Mouse (Mus musculus) cerebellum, postnatal 14 days (tissue): ENCODE data around the gene Dvl2.
"Not testable (repeated sequence)": the region's sequence is repeated elsewhere in the genome, so short reads cannot be mapped to it uniquely, and the experiment has no call there.

ENCODE experiments used
- DNase-seq, 2 experiments: peaks; one replicate each; pipeline ENCODE4 v3.0.0; 2021; ENCODE audit warnings: mixed read lengths in 2 of 2

Gene Dvl2

DNA sequence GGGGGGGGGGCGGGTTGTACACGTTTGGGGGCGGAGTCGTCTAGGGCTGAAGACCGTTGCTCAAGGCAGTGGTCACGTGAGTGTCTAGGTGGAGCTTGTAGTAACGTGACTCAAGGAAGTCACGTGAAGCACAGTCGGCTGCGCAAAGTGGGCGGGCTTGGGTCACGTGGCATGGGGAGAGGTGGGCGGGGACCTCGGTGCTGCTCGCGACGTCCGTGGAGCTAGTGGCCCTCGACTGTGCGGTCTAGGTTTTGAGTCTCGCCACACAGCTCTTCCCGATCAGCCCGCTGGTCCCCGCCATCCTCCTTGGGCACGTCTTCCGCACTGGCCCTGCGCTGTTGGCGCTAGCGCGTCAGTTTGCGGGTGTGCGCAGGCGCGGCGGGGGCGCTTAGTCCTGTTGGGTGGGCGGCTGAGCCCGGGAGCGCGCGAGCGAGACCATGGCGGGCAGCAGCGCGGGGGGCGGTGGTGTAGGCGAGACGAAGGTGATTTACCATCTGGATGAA is at the start of gene Dvl2:
Dvl2 (plus strand) TSS at position 200 of the 503 bp plus-strand sequence.
- DNase-seq, result peak; percentile 91 to 94

DNA sequence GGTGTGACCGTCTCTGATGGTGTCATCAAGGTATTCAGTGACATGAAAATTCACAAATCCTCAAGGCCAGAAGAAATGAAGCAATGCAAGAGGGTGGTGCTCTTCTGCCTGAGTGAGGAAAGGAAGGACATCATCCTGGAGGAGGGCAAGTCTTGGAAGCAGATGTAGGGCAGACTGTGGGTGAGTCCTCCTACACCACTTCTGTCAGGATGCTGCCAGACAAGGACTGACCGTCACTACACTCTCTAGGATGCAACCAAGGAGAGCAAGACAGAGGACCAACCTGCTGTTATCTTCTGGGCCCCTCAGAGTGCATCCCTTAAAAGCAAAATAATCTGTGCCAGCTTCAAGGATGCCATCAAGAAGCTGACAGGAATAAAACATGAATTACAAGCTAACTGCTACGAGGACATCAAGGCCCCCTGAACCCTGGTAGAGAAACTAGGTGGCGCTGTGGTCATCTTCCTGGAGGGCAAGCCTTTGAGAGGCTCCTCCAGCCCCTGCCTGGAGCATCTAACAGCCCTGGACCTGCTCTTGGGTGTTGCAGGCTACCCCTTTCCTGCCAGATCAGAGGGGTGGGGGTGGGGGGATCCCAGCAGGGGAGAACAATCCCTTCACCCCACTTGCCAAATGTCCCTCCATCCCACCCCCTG is 49.5 kb upstream of the Dvl2 start:
- peak in 1 of 2 experiments; percentile 48 for DNase-seq

DNA sequence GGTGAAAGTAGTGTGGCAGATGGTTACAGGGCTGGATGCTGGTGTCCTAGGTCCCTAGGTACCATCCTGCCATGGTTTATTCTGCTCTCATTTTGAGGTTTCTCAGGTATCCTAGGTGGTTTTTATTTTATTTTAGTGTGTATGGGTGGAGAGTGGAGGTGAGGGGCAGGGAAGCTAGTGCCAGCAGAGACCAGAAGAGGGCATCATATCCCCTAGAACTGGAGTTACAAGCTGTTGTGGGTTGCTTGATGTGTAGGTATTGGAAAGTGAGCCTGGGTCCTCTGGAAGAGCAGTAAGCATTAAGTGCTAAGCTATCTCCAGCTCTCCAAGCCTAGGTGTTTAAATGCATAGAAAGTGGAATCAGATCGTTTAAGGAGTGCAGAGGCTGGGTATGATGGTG is 48.1 kb upstream of the Dvl2 start:
- no peak for DNase-seq

DNA sequence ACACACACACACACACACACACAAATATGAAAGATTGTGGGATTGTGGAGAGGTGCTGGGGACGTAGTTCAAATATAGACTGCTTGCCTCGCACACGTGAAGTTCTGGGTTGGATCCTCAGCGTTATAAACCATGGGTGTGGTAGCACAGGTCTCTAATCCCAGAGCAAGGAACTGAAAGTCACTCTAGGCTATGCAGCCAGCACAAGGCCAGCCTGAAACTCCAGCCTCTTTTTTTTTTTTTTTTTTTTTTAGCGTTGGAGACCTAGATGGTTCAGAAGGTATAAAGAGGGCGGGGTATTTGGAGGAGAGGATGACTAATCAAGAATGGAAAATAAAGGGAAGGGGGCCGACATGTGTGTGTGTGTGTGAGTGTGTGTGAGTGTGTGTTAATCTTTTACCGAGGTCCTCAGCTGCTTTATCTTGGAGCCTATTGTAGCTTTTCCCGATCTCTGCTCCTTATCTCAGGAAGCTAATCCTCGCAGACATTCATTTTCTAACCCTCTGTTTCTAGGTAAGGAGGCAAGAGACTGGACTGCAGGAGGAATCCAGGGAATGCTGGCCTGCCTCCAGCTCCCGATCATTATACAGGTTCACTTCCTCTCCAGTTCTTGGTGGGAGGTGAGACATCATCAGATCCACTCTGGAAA is 47.0 kb upstream of the Dvl2 start:
- DNase-seq, result no peak

DNA sequence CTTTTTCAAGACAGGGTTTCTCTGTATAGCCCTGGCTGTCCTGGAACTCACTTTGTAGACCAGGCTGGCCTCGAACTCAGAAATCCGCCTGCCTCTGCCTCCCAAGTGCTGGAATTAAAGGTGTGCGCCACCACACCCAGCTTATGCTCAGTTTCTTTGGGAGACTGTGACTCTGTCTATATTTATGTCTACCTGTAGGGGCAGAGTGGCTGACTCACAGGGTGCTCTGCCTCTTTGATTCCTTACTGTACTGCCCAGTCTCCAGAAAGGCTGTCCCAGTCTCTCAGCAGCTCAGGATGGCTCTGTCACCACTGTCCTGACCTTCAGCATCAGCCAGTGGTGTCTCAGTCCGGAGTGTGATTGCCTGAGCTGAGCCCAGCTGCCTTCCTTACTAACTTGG is 44.8 kb upstream of the Dvl2 start:
- not testable (repeated sequence) for DNase-seq

DNA sequence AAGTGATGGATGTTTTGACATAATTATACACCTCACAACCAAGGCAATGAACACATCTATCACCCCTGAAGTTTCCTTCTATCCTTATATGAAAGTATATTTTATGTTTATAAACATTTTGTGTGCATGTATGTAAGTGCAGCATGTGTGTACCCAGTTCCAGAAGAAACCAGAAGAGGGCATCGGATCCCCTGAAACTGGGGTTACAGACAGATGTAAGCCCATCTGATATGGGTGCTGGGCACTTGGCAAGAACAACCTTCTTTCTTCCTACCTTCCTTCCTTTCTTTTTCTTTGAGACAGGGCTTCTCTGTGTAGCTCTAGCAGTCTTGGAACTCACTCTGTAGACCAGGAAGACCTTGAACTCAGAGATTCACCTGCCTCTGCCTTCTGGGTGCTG is 44.2 kb upstream of the Dvl2 start:
- DNase-seq, result no peak

DNA sequence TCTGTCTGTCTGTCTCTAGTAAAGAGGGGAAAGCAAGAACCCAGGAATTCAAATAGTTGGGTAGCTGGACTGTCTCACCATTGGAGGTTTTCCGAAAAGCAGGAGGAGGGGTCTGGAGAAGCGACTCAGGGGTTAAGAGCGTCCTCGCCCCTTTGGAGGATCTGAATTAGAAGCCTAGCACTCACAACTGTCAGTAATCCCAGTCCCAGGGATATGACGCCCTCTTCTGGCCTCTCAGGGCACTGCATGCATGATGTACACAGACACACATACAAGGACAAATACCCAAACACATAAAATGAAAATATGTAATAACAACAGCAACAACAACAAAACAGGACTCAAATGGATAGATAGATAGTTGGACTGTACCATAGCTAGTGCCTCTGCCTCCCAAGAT is 39.8 kb upstream of the Dvl2 start:
- peak in 1 of 2 experiments; percentile 63 for DNase-seq

DNA sequence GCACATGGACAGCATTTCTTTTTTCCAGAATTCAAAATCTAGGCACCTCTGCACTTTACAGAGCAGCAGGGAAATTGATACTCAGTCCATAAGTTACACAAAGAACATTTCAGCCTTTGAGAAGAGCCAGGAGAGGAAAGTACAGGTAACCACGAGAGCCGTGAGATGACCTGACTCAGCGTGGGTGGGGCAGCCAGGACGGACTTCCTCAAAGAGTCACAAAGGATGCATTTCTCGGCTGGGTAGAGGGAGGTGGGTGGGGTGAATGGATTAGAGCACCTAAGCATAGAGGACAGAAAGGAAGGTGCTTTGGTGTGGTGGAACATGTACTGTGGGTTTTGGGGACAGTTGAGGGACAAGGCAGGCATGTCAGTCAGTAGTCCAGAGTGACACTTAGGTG is 38.6 kb upstream of the Dvl2 start:
- DNase-seq, result no peak

DNA sequence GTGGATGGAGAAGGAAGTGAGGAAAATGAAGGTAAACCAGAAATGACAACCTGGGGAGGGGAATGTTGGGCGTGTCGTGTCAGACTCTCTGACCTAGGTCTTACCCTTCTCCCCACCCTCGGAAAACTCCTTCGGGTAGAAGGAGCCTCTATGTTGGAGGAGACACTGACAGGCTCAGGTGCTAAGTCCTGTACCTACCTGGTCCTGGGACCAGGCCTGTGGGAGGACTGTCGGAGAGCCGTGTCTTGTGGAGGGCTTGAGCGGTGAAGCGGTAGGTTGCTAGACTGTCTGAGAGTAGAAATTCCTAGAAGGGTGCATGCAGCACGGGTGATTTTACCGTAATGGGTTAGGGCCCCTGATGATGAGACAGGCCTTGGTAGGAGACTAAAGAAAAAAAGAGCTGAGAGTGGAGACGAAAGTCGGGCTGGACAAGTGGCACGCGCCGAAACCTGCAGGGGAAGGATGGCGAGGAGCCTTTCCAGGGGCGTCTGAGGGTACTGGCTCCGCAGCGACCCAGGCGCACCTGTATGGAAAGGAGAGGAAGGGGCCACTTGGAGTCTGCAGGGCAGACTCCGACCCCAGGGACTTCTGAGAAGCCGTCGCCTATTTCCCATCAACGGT is 35.6 kb upstream of the Dvl2 start, which contains the start of gene Cldn7:
Cldn7 (plus strand) TSS at position 130 of the 621 bp plus-strand sequence.
- DNase-seq, result no peak

DNA sequence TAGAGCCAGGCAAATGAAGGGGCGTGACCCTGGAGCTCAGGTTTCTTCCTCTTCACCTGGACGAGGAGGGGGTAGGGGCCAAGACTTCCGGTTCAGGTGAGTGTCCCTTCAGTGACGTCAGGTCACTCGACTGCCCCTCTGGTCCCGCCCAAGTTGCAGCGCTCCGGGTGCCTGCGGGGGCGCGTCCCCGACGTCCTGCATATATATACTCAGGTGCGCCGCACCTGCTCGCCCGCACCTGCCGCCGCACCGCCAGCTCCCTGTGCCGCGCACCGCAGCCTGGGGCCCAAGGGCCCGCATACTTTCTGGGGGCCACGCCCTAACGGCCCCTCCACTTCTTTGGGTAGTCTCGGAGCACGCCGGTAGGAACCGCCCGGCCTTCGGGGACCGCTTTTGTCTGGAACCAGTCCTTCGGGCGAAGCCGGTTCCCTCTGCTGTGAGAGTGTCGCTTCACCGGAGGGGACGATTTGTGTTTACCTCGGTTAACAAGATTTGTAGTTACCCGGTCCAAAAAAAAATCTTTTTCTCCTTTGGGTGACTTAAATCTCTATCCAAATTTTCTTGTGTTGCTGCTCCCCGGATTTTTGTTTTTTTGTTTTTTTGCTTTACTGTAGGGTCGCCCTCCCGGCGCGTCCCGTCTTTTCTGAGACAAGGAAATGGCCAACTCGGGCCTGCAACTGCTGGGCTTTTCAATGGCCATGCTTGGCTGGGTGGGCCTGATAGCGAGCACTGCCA is 35.0 kb upstream of the Dvl2 start:
- no peak for DNase-seq

DNA sequence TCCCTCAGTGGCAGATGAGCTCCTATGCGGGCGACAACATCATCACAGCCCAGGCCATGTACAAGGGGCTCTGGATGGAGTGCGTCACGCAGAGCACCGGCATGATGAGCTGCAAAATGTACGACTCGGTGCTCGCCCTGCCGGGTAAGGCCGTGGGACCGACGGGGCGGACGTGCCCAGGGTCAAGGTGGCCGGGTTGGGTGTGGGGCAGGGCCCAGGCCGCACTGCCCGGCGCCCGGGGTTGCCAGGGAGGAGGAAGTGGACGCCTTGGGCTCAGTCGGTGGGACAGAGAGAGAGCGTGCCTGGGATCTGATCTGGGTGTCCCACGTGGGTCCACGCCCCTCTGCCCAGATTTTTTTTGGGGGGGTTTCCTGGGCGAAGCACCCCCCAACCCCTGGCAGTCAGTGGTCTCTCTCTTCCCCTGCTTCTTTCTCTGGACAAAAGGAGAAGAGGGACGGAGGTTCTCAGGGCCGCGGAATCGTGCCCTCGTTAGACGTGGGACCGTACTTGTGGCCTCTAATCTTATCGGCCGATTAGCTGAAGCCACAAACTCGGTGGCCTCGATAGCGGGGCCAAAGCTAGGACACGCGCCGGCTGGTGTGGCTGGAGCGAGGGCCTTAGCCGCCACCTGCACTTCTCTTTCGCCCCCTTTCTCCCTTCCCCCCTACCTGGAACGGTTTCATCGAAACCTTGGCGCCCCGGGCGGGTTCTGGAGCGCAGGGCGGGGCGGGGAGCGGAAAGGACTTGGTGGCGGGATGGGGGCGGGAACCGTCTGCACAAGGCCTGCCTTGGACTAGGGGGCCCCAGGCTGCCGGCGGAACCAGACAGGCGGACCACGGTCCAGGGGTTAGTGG is 34.2 kb upstream of the Dvl2 start:
- DNase-seq, result peak in 1 of 2 experiments; percentile 38

DNA sequence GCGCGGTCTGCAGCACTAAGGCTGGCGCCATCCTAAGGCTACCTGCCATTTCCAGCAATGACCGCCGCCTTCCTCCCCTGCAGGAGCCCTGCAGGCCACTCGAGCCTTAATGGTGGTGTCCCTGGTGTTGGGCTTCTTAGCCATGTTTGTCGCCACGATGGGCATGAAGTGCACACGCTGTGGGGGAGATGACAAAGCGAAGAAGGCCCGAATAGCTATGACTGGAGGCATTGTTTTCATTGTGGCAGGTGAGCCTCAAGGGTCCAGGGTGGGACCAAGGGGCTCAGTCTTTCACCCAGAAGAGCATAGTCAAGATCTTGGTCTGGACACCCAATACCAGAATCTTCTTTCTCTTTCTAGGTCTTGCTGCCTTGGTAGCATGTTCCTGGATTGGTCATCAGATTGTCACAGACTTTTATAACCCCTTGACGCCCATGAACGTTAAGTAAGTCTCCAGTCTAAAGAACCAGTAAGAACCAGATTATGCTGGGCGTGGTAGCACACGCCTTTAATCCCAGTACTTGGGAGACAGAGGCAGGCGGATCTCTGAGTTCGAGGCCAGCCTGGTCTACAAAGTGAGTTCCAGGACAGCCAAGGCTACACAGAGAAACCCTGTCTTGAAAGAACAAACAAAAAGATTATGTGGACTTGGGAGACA is 33.4 kb upstream of the Dvl2 start:
- no peak for DNase-seq

DNA sequence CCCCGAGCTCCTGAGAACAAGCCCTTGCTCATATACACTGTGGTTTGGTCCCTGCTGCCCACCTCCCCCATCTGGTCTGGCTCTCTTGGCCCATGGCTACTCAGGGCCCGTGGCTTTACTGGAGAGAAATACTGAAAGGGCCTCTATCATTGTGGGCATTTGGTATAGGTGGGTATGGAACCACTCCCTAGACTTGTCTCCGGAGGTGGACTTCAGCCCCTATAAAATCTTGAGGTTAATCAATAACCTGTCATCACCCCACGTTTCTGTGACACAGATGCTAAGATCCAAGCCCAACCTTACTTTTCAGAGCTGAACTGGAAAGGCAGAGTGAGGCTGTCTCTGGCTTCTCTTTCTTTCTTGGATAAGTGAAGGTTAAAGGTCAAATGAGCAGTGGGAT is 31.6 kb upstream of the Dvl2 start:
- DNase-seq, result no peak

DNA sequence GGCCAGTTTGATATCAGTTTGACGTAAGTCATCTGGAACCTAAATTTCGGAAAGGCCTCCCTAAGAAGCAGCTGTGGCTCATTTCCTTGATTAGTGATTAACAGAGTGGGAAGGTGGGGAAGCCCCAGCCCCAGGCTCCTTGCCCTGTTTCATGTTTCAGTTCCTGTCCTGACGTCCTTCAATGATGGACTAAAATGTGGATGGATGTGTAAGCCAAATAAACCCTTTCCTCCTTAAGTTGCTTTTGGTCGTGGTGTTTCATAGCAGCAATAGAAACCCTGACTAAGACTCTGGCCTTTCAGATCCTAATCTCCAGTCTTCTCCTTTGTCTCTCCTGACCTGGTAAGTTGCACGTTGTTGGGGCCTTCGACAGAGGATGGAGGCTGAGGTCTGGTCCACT is 30.2 kb upstream of the Dvl2 start:
- DNase-seq, result no peak

DNA sequence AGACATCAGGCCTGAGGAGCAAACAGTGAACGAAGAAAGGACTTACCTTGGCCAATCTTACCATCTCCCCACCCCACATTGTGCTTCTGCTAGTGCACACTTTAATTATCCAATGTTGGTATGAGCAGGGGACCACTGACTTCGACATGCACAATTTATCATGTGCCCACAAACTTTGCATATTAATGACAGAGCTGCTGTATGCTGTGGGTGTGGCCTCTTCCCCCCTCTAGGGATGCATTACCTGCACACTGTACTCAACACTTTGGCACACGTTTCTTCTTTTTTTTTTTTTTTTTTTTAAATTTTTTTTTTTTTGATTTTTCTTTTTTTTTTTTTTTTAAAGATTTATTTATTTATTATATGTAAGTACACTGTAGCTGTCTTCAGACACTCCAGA is 29.6 kb upstream of the Dvl2 start:
- no peak for DNase-seq

DNA sequence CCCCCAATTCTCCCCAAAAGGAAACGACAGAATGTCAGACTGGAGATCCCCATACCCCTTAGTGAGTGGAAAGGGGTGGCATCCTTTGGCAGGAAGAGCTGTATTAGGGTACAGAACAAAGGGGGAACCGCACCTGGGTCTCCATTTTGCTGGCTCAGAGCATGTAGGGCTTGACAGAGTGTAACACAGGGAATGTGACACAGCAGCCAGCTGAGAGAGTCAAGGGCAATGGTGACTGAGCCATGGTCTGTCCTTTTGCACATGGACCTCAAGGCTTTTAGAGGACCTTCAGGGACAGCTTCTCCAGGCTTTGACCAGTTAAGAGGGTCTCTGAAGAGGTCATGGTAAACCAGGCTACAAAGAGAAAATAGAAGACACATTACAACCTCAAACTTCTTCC is 25.5 kb upstream of the Dvl2 start:
- DNase-seq, result no peak

DNA sequence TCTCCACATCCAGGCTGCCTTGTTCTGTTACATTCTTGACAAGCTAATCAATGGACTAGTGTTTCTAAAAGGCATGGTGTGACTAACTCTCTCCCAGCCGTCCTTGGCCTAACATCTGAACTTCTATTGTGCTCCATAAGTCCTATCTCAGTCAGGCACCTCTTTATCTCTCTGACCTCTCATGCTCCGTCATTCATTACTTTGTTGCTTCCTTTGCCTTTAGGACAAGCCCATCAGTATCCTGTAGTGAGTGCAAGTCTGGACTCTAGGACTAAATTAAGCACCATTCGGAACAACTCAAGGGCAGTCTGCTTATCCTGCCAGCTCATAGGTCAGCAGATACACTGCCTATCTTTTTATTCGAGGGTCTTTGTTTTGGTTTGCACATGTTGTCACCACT is 24.1 kb upstream of the Dvl2 start:
- no peak for DNase-seq

DNA sequence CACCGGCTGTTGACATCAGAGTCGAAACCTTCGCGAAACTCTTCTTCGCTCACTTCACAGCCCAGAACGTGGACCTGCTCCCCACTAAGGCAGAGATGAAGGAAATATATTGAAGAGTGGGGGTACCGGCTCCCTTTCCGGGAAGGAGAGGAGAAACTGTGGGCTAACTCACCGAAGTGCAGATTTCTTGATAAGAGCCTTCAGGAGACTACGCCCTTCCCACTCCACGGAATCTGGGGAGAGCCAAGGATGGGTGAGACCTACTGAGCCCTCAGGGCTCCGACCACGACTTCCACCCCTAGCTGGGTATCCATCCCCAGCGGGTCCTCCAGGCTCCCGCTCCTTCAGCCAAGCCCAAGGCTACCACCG is 20.6 kb upstream of the Dvl2 start:
- no peak for DNase-seq

DNA sequence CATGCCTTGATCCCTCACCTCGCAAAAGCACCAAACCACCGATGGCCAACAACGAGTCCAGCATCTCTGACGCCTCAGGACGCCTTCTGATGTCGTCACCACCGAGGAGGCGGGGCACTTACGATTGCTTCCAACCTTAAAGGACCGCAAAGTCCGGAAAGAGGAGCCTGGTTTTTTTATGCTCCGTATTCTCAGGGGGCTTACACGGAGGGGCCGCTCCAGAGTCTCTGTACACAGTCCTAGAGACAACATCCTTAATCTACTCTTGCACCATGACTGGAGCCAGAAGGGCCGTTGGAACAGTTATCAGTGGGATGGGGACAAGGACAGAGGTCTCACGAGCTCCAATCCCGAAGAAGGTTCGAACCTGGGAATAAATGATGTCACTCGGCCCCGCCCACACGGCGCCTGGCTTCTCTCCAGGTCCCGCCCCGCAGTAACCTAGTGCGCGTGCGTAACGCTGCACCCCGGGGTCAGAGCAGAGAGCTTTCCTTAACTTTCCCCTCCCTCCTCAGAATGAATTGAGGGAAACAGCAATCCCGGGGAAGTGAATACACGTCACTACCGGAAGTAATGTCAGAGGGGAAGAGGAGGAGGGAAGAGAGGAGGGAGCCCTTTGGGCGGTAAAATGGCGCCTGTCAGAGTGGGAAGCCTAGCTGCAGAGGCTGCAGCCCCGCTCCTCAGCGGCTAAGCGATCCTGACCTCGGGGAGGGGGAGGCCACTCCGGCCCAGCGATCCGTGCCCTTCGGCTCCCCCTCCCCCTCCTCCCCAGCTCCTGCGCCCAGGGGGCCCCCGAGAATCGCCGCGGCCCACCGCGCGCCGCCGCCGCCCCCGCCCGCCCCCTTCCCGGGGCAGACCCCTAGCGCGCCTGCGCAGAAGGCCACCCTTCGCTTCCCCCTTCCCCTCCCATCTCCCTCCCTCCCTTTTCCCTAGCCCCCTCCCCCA is 19.9 kb upstream of the Dvl2 start:
- peak; percentile 99 to 100 for DNase-seq

DNA sequence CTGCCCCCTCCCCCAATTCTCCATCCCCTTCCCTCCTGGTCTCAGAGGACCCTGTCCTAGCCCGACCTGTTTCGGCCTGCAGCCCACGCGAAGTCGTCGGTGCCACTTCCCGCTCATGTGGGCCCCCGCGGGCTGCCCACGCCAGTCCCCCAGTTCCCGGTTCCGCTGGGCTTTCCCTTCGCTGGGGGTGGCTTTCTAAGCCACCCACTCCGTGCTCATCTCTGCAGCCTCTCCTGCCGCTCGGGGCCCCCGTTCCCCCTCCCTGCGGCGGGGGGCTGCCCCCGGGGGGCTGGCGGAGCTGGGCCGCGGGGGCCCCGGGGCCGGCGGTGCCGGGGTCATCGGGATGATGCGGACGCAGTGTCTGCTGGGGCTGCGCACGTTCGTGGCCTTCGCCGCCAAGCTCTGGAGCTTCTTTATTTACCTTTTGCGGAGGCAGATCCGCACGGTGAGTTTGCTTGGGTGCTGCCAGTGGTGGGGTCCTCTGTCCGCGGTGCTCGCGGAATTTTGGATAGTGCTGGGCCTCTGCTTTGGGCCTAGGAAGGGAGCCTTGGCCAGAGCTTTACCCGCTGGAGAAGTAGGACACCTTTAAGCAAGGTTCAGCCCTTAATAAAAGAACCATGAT is 19.1 kb upstream of the Dvl2 start, which contains the start of gene Ctdnep1:
Ctdnep1 (plus strand) TSS at position 16 of the 622 bp plus-strand sequence.
- peak in 1 of 2 experiments; percentile 47 for DNase-seq
